Mouse (Mus musculus) lung, embryonic 14.5 days (tissue): ENCODE results near the gene Pknox2. TPM values are rescaled to one million over a fixed set of nuclear protein-coding genes. Genes with fewer than 3 reads are reported as not detected.

Experiments
- ATAC-seq: fragments of 200-750 bp; cut with Nextera tagmentation; 2 replicates; pipeline ENCODE4 v1.8.0; 2017; ENCODE audit warnings: mild to moderate bottlenecking, moderate TSS enrichment, moderate library complexity; ENCODE audit not compliant: insufficient read depth
- DNase-seq: peaks from one replicate; pipeline ENCODE4 v3.0.0-alpha.2; 2015
- H3K27ac ChIP-seq: fragments of 300-500 bp; sonication (generic); 2 replicates; pipeline ENCODE4 v1.5.1; 2014; ENCODE audit warnings: low read depth, mild to moderate bottlenecking, moderate library complexity
- H3K27me3 ChIP-seq: fragments of 300-500 bp; sonication (generic); 2 replicates; pipeline ENCODE4 v1.6.1; 2014; ENCODE audit warnings: low read length, control low read depth; ENCODE audit not compliant: insufficient read depth
- H3K36me3 ChIP-seq: fragments of 300-500 bp; sonication (generic); 2 replicates; pipeline ENCODE4 v1.6.1; 2014; ENCODE audit warnings: control low read depth; ENCODE audit not compliant: insufficient read depth
- H3K4me1 ChIP-seq: fragments of 300-500 bp; sonication (generic); 2 replicates; pipeline ENCODE4 v1.6.1; 2014; ENCODE audit warnings: antibody characterized with exemption, control low read depth; ENCODE audit not compliant: insufficient read depth
- H3K4me2 ChIP-seq: fragments of 300-500 bp; sonication (generic); 2 replicates; pipeline ENCODE4 v1.6.1; 2014; ENCODE audit warnings: mild to moderate bottlenecking
- H3K4me3 ChIP-seq: fragments of 300-500 bp; sonication (generic); 2 replicates; pipeline ENCODE4 v1.5.1; 2014; ENCODE audit warnings: low read depth, low read length
- H3K9ac ChIP-seq: fragments of 300-500 bp; sonication (generic); 2 replicates; pipeline ENCODE4 v1.6.1; 2014
- H3K9me3 ChIP-seq: fragments of 300-500 bp; sonication (generic); 2 replicates; pipeline ENCODE4 v1.6.1; 2016; ENCODE audit warnings: low read depth, low read length, control low read depth
- CTCF ChIP-seq: IDR thresholded peaks from 2 replicates; pipeline ENCODE4 v1.5.1; 2016; ENCODE audit warnings: antibody characterized with exemption, low read depth
- WGBS: fragments of 180-500 bp; shearing (Covaris S2); extraction: QIAGEN DNeasy Blood & Tissue Kit; methylation state at CpG from one replicate; pipeline ENCODE4 v1.1.7; 2014; 5-methylcytosine and 5-hydroxymethylcytosine counted together
- polyA plus RNA-seq: library from polyadenylated mRNA; unstranded; fragments of >200 nt; fragmentation: Nextera tagmentation; extraction: Ambion mirVana; gene quantifications from 2 replicates; pipeline ENCODE4 v1.2.1, GENCODE M21; 2014

Gene Pknox2
- polyA plus RNA-seq, 1 experiment from 2014 or later: 7.1 TPM

DNA sequence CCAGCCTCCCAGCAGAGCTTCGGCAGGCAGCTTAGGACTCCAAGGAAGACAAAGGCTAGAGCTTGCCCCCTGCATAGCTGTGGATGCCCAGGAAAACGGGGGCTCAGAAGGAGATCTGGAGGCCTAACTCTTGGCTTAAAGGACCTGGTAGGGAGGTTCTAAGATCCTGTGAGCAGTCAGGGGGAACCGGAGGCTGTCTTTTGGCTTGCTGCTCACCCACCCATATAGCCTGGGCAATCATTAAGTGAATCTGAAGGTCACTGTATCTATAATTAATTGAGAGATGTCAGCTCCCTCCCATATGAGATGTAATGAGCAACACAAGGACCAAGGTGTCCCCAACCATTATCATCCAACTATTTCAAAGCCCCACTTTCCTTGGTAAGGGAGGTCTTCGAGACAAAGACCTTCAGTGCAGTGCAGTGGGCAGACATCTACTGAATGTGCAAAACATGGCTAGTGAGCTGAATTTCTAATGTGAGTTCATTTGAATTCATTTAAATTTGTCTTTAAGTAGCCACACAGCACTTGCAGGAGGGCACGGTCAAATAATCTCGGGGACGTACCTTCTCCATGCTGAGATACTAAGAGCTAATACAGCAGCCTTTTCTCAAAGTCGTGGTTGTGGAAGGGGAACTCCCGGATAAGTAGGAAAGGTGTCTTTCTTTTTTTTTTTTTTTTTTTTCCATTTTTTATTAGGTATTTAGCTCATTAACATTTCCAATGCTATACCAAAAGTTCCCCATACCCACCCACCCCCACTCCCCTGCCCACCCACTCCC is 30.4 kb downstream of the Pknox2 start:
- H3K9me3 ChIP-seq: no peaks in the 10 kb centered on the region
- H3K36me3 ChIP-seq: no peaks in the 10 kb centered on the region
- ATAC-seq (no peak), DNase-seq (no peak)
- WGBS: 86% methylated on average over 9 of the region's 9 CpGs
- H3K4me3 ChIP-seq: no peak overlapping the region
- no peaks in the 10 kb centered on the region for H3K27me3 ChIP-seq
- TF ChIP-seq CTCF: no peak
- no peak overlapping the region for H3K4me2 ChIP-seq
- no peaks in the 10 kb centered on the region for H3K4me1 ChIP-seq
- no peak overlapping the region for H3K27ac ChIP-seq
- no peak overlapping the region for H3K9ac ChIP-seq

DNA sequence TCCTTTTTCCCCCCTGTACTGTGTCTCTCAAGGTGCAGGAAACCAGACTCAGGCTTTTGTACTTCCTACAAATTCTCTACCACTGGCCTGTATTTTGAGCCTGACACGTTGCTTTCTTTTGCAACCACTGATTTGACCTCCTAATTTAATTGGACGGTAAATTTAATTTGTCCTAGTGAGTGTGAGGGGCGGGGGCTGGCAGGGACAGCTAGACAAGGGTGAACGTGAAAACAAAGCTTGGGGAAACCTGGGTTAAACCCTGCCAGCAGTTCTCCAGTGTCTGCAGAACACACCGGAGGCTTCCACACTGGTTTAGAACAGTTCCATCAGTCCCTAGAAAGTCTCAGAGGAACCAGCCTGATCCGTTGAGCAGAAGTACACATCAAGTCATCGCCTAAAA is 31.4 kb downstream of the Pknox2 start:
- TF ChIP-seq CTCF: no peak
- no peak overlapping the region for H3K4me2 ChIP-seq
- WGBS: 83% methylated on average over 7 of the region's 7 CpGs
- no peaks in the 10 kb centered on the region for H3K9me3 ChIP-seq
- no peaks in the 10 kb centered on the region for H3K4me1 ChIP-seq
- no peak for DNase-seq
- H3K27ac ChIP-seq: no peak overlapping the region
- H3K4me3 ChIP-seq: no peak overlapping the region
- ATAC-seq: no peak
- no peak overlapping the region for H3K9ac ChIP-seq
- H3K36me3 ChIP-seq: no peaks in the 10 kb centered on the region
- H3K27me3 ChIP-seq: no peaks in the 10 kb centered on the region

DNA sequence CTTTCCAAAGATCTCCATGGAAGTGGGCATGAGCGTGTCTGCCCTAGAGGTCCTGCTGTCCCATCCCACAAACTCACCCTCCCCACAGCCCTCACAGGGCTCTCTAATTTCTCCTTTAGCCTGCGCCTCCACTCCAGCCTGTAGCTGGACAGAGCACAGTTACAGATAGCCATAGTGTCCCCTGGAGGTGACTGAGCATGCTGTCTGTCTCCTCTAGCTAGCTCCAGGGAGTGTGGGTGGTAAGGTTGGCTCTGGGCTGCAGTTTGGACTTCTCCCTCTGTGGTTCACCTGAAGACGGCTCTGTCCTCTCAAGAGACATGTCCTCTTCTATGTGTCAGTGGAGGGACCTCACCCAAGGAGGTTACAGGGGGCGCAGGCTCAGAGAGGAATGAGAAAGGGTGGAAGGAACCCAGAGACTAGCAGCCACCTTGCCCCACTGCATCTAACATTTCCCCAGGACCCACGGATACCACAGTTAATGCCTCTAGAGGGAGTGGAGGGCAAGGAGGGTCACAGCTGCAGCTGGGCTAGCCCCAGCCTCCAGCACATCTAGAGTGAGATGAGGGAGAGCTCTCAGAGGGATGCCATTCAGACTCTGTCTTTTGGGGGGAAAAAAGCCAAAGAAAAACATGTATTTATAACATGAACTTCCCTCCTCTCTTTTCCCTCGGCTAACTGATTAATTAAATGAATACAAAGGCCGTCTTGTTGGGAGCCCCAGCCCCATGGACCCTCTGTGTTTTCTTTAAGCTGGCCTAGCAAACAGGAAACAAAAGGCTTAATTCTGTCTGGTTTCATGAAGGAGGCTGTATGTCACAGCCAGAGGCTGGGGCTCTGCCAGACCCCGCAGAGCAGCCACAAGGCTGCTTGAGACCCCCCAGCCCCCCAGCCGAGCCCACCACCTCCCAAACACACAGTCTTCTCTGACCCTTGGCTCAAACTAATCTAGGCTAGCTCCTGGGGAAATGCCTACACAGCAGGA is 32.6 kb downstream of the Pknox2 start:
- no peak overlapping the region for H3K9ac ChIP-seq
- no peak overlapping the region for H3K4me2 ChIP-seq
- DNase-seq (peak; percentile 36), ATAC-seq (no peak)
- H3K4me3 ChIP-seq: no peak overlapping the region
- H3K27me3 ChIP-seq: no peaks in the 10 kb centered on the region
- no peaks in the 10 kb centered on the region for H3K4me1 ChIP-seq
- H3K36me3 ChIP-seq: no peaks in the 10 kb centered on the region
- TF ChIP-seq CTCF: peak; percentile 51
- H3K9me3 ChIP-seq: no peaks in the 10 kb centered on the region
- no peak overlapping the region for H3K27ac ChIP-seq
- WGBS: 40% methylated on average over 9 of the region's 9 CpGs

DNA sequence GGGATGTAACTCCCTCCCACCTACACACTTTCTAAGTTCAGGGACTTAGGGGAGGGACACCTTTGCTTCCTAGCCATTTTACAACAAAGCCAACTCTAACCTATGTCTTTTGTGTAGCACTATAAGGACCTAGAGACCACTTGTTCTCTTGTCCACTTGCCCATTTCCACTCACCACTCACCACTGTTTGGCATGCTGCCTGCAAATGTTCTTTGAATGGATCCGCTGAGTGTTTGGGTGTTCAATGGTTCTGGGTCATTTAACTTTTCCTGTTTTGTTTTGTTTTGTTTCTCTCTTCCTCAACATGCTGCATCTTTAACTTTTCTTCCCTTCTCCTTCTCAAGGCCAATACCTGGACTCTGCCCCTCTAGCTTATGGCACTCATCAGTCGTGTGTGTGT is 39.7 kb downstream of the Pknox2 start:
- H3K4me3 ChIP-seq: no peak overlapping the region
- H3K27me3 ChIP-seq: no peaks in the 10 kb centered on the region
- H3K27ac ChIP-seq: no peak overlapping the region
- ATAC-seq (no peak), DNase-seq (no peak)
- no peaks in the 10 kb centered on the region for H3K36me3 ChIP-seq
- H3K9ac ChIP-seq: no peak overlapping the region
- H3K9me3 ChIP-seq: no peaks in the 10 kb centered on the region
- H3K4me1 ChIP-seq: no peaks in the 10 kb centered on the region
- WGBS: 55% methylated on average over 2 of the region's 2 CpGs
- no peak overlapping the region for H3K4me2 ChIP-seq
- no peak for TF ChIP-seq CTCF

DNA sequence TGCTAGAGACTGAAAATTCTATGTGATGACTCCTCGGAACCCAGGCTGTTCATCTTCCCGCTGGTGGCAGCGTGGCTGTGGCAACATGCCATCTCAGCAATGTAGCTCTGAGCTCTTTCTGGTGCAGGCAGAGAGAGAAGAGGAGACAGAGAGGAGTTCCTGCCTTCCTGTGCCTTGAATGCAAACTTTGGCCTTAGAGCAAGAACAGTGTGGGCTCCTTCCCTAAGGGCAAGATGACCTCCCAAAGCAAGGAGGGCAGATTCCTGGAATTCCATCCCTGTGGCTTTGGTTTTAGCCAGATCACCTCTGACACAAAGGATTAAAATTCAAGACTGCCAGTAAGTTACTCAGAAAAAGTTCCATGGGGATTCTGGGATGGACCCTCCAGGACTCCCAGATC is 40.4 kb downstream of the Pknox2 start:
- WGBS: 60% methylated on average over 3 of the region's 3 CpGs
- H3K4me2 ChIP-seq: no peak overlapping the region
- H3K9me3 ChIP-seq: no peaks in the 10 kb centered on the region
- H3K36me3 ChIP-seq: no peaks in the 10 kb centered on the region
- no peaks in the 10 kb centered on the region for H3K27me3 ChIP-seq
- ATAC-seq (no peak), DNase-seq (no peak)
- no peaks in the 10 kb centered on the region for H3K4me1 ChIP-seq
- no peak overlapping the region for H3K9ac ChIP-seq
- H3K4me3 ChIP-seq: no peak overlapping the region
- H3K27ac ChIP-seq: no peak overlapping the region
- TF ChIP-seq CTCF: no peak

DNA sequence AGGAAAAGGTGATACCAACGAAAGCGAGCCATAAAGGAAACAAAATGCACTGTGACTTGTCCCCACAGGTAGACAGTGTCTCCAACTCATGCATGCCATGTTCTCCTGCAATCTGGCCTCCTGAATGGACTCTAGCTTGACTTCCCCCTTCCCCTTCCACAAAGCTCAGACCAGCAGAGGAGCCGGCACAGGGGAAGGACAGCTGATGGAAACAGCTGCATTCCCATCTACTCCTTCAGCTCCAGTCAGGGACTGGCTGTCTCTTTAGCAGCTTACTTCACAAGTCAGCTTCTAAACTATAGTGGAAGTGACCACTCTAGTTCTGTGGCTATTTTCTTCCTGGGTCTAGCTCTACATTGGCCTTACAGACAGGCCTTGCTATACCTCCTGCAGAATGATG is 43.0 kb downstream of the Pknox2 start:
- TF ChIP-seq CTCF: no peak
- Histone ChIP-seq H3K4me1 (peaks cover 14% of the 10 kb centered on the region), H3K4me2 (no peak overlapping the region), H3K4me3 (no peak overlapping the region), H3K36me3 (no peaks in the 10 kb centered on the region), H3K27me3 (no peaks in the 10 kb centered on the region), H3K27ac (no peak overlapping the region), H3K9ac (no peak overlapping the region), H3K9me3 (no peaks in the 10 kb centered on the region)
- DNase-seq (no peak), ATAC-seq (no peak)
- 66% methylated on average over 3 of the region's 3 CpGs for WGBS

DNA sequence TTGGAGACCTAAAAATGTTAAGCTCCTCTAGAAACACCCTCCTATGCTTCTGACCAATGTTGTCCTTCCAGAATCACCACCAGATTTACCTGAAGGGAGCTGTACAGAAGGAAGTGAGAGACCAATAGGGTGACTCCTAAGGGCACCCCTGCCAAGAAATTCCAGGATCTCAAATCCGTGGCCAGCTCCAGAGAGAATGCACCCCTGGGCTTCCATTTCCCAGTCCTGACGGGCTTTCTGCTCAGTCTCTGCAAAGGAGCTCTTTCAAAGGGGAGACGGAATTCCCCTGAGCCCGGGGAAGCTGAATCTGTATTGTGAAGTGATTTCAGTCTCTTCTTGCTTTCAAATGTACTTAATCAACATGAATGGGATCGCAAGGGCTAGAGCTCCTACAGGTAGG is 43.4 kb downstream of the Pknox2 start:
- DNase-seq: no peak
- 75% methylated on average over 5 of the region's 5 CpGs for WGBS

More for the DNA sequence above, 43.4 kb downstream of the Pknox2 start:
- no peak overlapping the region for H3K9ac ChIP-seq
- TF ChIP-seq CTCF: no peak
- H3K27ac ChIP-seq: no peak overlapping the region
- ATAC-seq: no peak
- H3K4me1 ChIP-seq: peaks cover 14% of the 10 kb centered on the region
- H3K36me3 ChIP-seq: no peaks in the 10 kb centered on the region
- H3K9me3 ChIP-seq: no peaks in the 10 kb centered on the region
- no peak overlapping the region for H3K4me3 ChIP-seq
- no peak overlapping the region for H3K4me2 ChIP-seq
- no peaks in the 10 kb centered on the region for H3K27me3 ChIP-seq
